Mouse (Mus musculus): Measurements from ENCODE around the gene Slc5a3.
"Not testable (repeated sequence)": the region's sequence is repeated elsewhere in the genome, so short reads cannot be mapped to it uniquely, and the experiment has no call there.

- not testable (repeated sequence) for TF ChIP-seq CTCF (IDR thresholded peaks at IDR 0.05); POLR2A (IDR thresholded peaks at IDR 0.05; ENCODE audit: insufficient read depth, low read depth, low read length)
Measured at GRCm38 (mm10) chr16:92102931-92103330, 44.8 kb downstream of the Slc5a3 start.
